Mouse (Mus musculus) kidney, postnatal 0 days (tissue): ENCODE results near the gene Ccar1. TPM values are rescaled to one million over a fixed set of nuclear protein-coding genes. Genes with fewer than 3 reads are reported as not detected.
"Not testable (repeated sequence)": the region's sequence is repeated elsewhere in the genome, so short reads cannot be mapped to it uniquely, and the experiment has no call there.

ENCODE experiments used
- ATAC-seq: fragments of 200-750 bp; cut with Nextera tagmentation; replicated peaks from 2 replicates; pipeline ENCODE4 v1.8.0; 2017; ENCODE audit warnings: low read depth, moderate number of reproducible peaks, moderate TSS enrichment, moderate library complexity; ENCODE audit not compliant: low FRiP score
- DNase-seq: peaks from one replicate; pipeline ENCODE4 v3.0.0-alpha.2; 2016; ENCODE audit warnings: low spot score
- H3K27ac ChIP-seq: fragments of 300-500 bp; sonication (generic); 2 replicates; pipeline ENCODE4 v1.5.1; 2014; ENCODE audit warnings: mild to moderate bottlenecking
- H3K27me3 ChIP-seq: fragments of 300-500 bp; sonication (generic); 2 replicates; pipeline ENCODE4 v1.6.1; 2014; ENCODE audit warnings: low read length, mixed read lengths; ENCODE audit not compliant: insufficient read depth
- H3K36me3 ChIP-seq: fragments of 300-500 bp; sonication (generic); 2 replicates; pipeline ENCODE4 v1.6.1; 2014; ENCODE audit warnings: low read length, mixed read lengths; ENCODE audit not compliant: insufficient read depth
- H3K4me1 ChIP-seq: fragments of 300-500 bp; sonication (generic); replicated peaks from 2 replicates; pipeline ENCODE4 v1.6.1; 2014; ENCODE audit warnings: antibody characterized with exemption, low read length, mixed read lengths; ENCODE audit not compliant: insufficient read depth
- H3K4me2 ChIP-seq: fragments of 300-500 bp; sonication (generic); 2 replicates; pipeline ENCODE4 v1.6.1; 2014; ENCODE audit warnings: mild to moderate bottlenecking, low read length, moderate library complexity, mixed read lengths
- H3K4me3 ChIP-seq: fragments of 300-500 bp; sonication (generic); replicated peaks from 2 replicates; pipeline ENCODE4 v1.5.1; 2014; ENCODE audit warnings: low read depth, low read length
- H3K9ac ChIP-seq: fragments of 300-500 bp; sonication (generic); 2 replicates; pipeline ENCODE4 v1.6.1; 2014; ENCODE audit warnings: low read depth, low read length
- H3K9me3 ChIP-seq: fragments of 300-500 bp; sonication (generic); replicated peaks from 2 replicates; pipeline ENCODE4 v1.6.1; 2016; ENCODE audit warnings: low read length, inconsistent platforms, mixed read lengths
- CTCF ChIP-seq: IDR thresholded peaks from 2 replicates; pipeline ENCODE4 v1.5.1; 2016; ENCODE audit warnings: antibody characterized with exemption, low read depth, mild to moderate bottlenecking, moderate library complexity
- WGBS: fragments of 180-500 bp; shearing (Covaris S2); extraction: QIAGEN DNeasy Blood & Tissue Kit; methylation state at CpG from one replicate; pipeline ENCODE4 v1.1.7; 2014; 5-methylcytosine and 5-hydroxymethylcytosine counted together
- polyA plus RNA-seq: library from polyadenylated mRNA; unstranded; fragments of >200 nt; fragmentation: Nextera tagmentation; extraction: Ambion mirVana; gene quantifications from 2 replicates; pipeline ENCODE4 v1.2.1, GENCODE M21; 2015

Ccar1 gene
- polyA plus RNA-seq, 1 experiment from 2014 or later, result 84.2 TPM

DNA sequence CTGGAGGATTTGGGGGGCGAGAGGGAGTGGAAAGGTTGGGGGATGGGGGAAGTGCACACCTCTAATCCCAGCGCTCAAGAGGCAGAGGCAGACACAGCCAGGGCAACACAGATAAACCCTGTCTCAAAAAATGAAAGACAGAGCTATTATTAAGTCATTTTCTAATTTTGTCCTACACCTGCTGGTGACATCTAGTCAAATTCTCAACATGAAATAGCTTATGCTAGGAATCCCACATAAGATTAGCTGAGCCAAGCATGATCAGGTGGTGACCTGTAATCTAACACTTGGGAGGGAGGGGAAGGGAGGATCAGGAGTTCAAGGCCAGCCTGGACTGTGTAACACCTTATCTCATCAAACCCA, 986 bp upstream of the Ccar1 start:
- Histone ChIP-seq H3K4me2 (peak overlapping the region; percentile 42), H3K4me1 (no peaks in the 10 kb centered on the region), H3K36me3 (peaks cover 11% of the 10 kb centered on the region), H3K27ac (peak overlapping the region; percentile 96), H3K9ac (0 out of 2 replicates have a peak overlapping the region, but pooled peaks have one; percentile 90), H3K27me3 (no peaks in the 10 kb centered on the region), H3K4me3 (peak overlapping the region; percentile 94), H3K9me3 (no peaks in the 10 kb centered on the region)
- 59% methylated on average over 2 of the region's 2 CpGs for WGBS
- DNase-seq, result no peak
- ATAC-seq, result no peak
- no peak for TF ChIP-seq CTCF

GRCm38 (mm10) chr10:62791251-62792176, 572 bp downstream of the Ccar1 start:
- no peaks in the 10 kb centered on the region for H3K27me3 ChIP-seq
- TF ChIP-seq CTCF, result no peak
- H3K4me2 ChIP-seq, result peak overlapping the region; percentile 67
- DNase-seq, result peak; percentile 24
- no peaks in the 10 kb centered on the region for H3K9me3 ChIP-seq
- peak overlapping the region; percentile 96 for H3K27ac ChIP-seq
- ATAC-seq, result peak; percentile 74
- H3K36me3 ChIP-seq, result peaks cover 22% of the 10 kb centered on the region
- no peaks in the 10 kb centered on the region for H3K4me1 ChIP-seq
- peak overlapping the region; percentile 94 for H3K4me3 ChIP-seq
- peak overlapping the region; percentile 90 for H3K9ac ChIP-seq
- under 1% methylated on average over 65 of the region's 78 CpGs for WGBS

- WGBS, result 93% methylated on average over 1 of the region's 1 CpGs
Measured at GRCm38 (mm10) chr10:62781776-62782175, 10.3 kb downstream of the Ccar1 start.

DNA sequence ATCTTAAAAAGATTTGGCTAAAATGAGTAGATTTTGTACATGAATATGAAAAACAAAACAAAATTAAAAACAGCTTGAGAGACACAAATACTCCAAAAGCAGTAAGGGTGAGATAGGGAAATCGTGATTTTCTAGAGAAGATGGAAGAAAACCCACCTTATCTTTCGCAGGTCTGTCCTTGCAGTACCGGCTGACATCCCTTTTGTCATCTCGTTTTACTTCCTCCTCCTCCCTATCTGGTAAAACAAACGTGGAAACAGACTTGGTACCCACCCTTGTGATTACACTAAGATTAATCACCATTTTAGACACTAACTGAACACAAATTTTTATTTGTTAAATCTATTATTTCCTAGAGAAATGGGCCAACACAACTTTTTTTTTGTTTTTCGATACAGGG, 41.3 kb downstream of the Ccar1 start:
- Histone ChIP-seq H3K9ac (no peak overlapping the region), H3K36me3 (peaks cover 72% of the 10 kb centered on the region), H3K9me3 (no peaks in the 10 kb centered on the region), H3K4me3 (no peak overlapping the region), H3K4me1 (no peaks in the 10 kb centered on the region), H3K27me3 (no peaks in the 10 kb centered on the region), H3K4me2 (no peak overlapping the region), H3K27ac (no peak overlapping the region)
- DNase-seq (no peak), ATAC-seq (no peak)
- 78% methylated on average over 6 of the region's 6 CpGs for WGBS
- TF ChIP-seq CTCF, result no peak

More at GRCm38 (mm10) chr10:62781776-62782175, 10.3 kb downstream of the Ccar1 start:
- not testable (repeated sequence) for H3K9ac ChIP-seq, H3K4me3 ChIP-seq, H3K4me2 ChIP-seq, ATAC-seq, DNase-seq, H3K27ac ChIP-seq, H3K4me1 ChIP-seq, H3K9me3 ChIP-seq, H3K27me3 ChIP-seq
- peaks cover 77% of the 10 kb centered on the region for H3K36me3 ChIP-seq

GRCm38 (mm10) chr10:62739961-62740737, 51.9 kb downstream of the Ccar1 start:
- Histone ChIP-seq H3K27me3 (no peaks in the 10 kb centered on the region), H3K9ac (no peak overlapping the region), H3K4me2 (no peak overlapping the region), H3K36me3 (peaks cover 26% of the 10 kb centered on the region), H3K9me3 (no peaks in the 10 kb centered on the region), H3K4me3 (no peak overlapping the region), H3K27ac (no peak overlapping the region), H3K4me1 (no peaks in the 10 kb centered on the region)
- ATAC-seq (no peak), DNase-seq (no peak)
- no peak for TF ChIP-seq CTCF
- 90% methylated on average over 4 of the region's 4 CpGs for WGBS

- no peaks in the 10 kb centered on the region for H3K9me3 ChIP-seq
- DNase-seq (no peak), ATAC-seq (no peak)
- H3K27ac ChIP-seq, result no peak overlapping the region
- H3K4me2 ChIP-seq, result no peak overlapping the region
- peaks cover 12% of the 10 kb centered on the region for H3K36me3 ChIP-seq
- TF ChIP-seq CTCF, result no peak
- H3K9ac ChIP-seq, result no peak overlapping the region
- 28% methylated on average over 4 of the region's 4 CpGs for WGBS
- H3K27me3 ChIP-seq, result no peaks in the 10 kb centered on the region
- H3K4me3 ChIP-seq, result no peak overlapping the region
- no peaks in the 10 kb centered on the region for H3K4me1 ChIP-seq
Measured at GRCm38 (mm10) chr10:62736965-62737688, 55.0 kb downstream of the Ccar1 start.
